Mouse (Mus musculus) Patski (cell line): Measurements from ENCODE around the gene Myo15b. TPM values are rescaled to one million over a fixed set of nuclear protein-coding genes. Genes with fewer than 3 reads are reported as not detected.
A peak's percentile ranks its signal among the peaks of the same experiment; 100 is the strongest.

Experiments used
- ATAC-seq: fragments of 100-300 bp; one replicate; pipeline ENCODE4 v1.8.0; 2021
- CTCF ChIA-PET: fragments of 350-600 bp; sonication (Branson Sonifier 250); formaldehyde crosslinking; loops from one replicate; lab custom pipeline; 2022; ENCODE audit warnings: inconsistent platforms; lab: Charles Lee
- POLR2A ChIA-PET: fragments of 350-600 bp; sonication (Branson Sonifier 250); formaldehyde crosslinking; loops from one replicate; lab custom pipeline; 2022; ENCODE audit warnings: antibody characterized with exemption, inconsistent platforms; lab: Charles Lee
- DNase-seq: peaks from one replicate; pipeline ENCODE4 v3.0.0-alpha.2; 2011; ENCODE audit warnings: low read depth, low spot score
- H3K27me3 ChIP-seq: fragments of 371-371 bp; one replicate; pipeline ENCODE4 v1.5.1; 2021
- CTCF ChIP-seq: fragments of 100-300 bp; IDR thresholded peaks from one replicate; pipeline ENCODE4 v1.5.1; 2021
- in situ Hi-C: fragments of 300-500 bp; cut with MboI; formaldehyde crosslinking; loops from 3 replicates; pipeline ENCODE4 v1.11.1; 2018; ENCODE audit warnings: low pct_unique_long_range_greater_than_20kb, mixed read lengths
- polyA plus RNA-seq: library from polyadenylated mRNA; unstranded; gene quantifications from one replicate; pipeline ENCODE4 v1.2.3, GENCODE M21; 2021

Myo15b gene
- polyA plus RNA-seq, 1 experiment from 2014 or later: 1.4 TPM

- ChIA-PET CTCF (interaction anchor here (1.5 to 9.1 kb wide), 3 partner anchors 12 to 13 kb away, joined by 3 to 46 read pairs (median 5); no protein-coding TSS in a partner anchor), POLR2A (interaction anchor here (0.6 to 2.3 kb wide), 3 partner anchors 9 to 146 kb away, joined by 3 to 16 read pairs (median 4); partner anchors contain the start of gene Itgb4)
- no peak for TF ChIP-seq CTCF
Observed at GRCm38 (mm10) chr11:115829036-115829435, 29.2 kb upstream of the Myo15b start.

GRCm38 (mm10) chr11:115830550-115831325 is 27.5 kb upstream of the Myo15b start:
- POLR2A ChIA-PET: interaction anchor here (1.5 to 2.3 kb wide), 2 partner anchors 9 to 12 kb away, joined by 6 to 16 read pairs; no protein-coding TSS in a partner anchor
- ATAC-seq: peak; percentile 54
- DNase-seq: no peak
- no peak for TF ChIP-seq CTCF
- in situ Hi-C loops: no loop called here
- CTCF ChIA-PET: interaction anchor here (1.1 to 9.1 kb wide), 3 partner anchors 11 to 29 kb away, joined by 3 to 46 read pairs (median 7); no protein-coding TSS in a partner anchor
- H3K27me3 ChIP-seq: no peaks in the 10 kb centered on the region

More at GRCm38 (mm10) chr11:115829036-115829435, 29.2 kb upstream of the Myo15b start:
- DNase-seq (no peak), ATAC-seq (no peak)
- in situ Hi-C loops: no loop called here
- no peaks in the 10 kb centered on the region for H3K27me3 ChIP-seq

GRCm38 (mm10) chr11:115831518-115831917 is 26.7 kb upstream of the Myo15b start:
- ChIA-PET CTCF (interaction anchor here (1.3 to 9.1 kb wide), 4 partner anchors 11 to 49 kb away, joined by 3 to 46 read pairs (median 8); no protein-coding TSS in a partner anchor), POLR2A (interaction anchor here (3.2 kb wide), 1 partner anchor 11 kb away, joined by 27 read pairs; no protein-coding TSS in a partner anchor)
- DNase-seq (no peak), ATAC-seq (no peak)
- no peaks in the 10 kb centered on the region for H3K27me3 ChIP-seq
- in situ Hi-C loops: no loop called here
- no peak for TF ChIP-seq CTCF

GRCm38 (mm10) chr11:115832064-115832463 is 26.1 kb upstream of the Myo15b start:
- no peak for TF ChIP-seq CTCF
- ATAC-seq (no peak), DNase-seq (no peak)
- ChIA-PET CTCF (interaction anchor here (1.3 to 9.1 kb wide), 4 partner anchors 10 to 48 kb away, joined by 3 to 46 read pairs (median 8); no protein-coding TSS in a partner anchor), POLR2A (interaction anchor here (3.2 kb wide), 1 partner anchor 11 kb away, joined by 27 read pairs; no protein-coding TSS in a partner anchor)
- in situ Hi-C loops: no loop called here
- no peaks in the 10 kb centered on the region for H3K27me3 ChIP-seq

GRCm38 (mm10) chr11:115832523-115832922 is 25.7 kb upstream of the Myo15b start:
- ChIA-PET POLR2A (interaction anchor here (3.2 kb wide), 1 partner anchor 10 kb away, joined by 27 read pairs; no protein-coding TSS in a partner anchor), CTCF (interaction anchor here (1.3 to 9.1 kb wide), 4 partner anchors 10 to 48 kb away, joined by 3 to 46 read pairs (median 8); no protein-coding TSS in a partner anchor)
- H3K27me3 ChIP-seq: no peaks in the 10 kb centered on the region
- in situ Hi-C loops: no loop called here
- TF ChIP-seq CTCF: no peak
- ATAC-seq: no peak
- DNase-seq: no peak

- no peak for TF ChIP-seq CTCF
- no peak for DNase-seq
- ChIA-PET POLR2A (interaction anchor here (3.2 kb wide), 1 partner anchor 10 kb away, joined by 27 read pairs; no protein-coding TSS in a partner anchor), CTCF (interaction anchor here (1.8 to 9.1 kb wide), 3 partner anchors 9 to 27 kb away, joined by 7 to 46 read pairs (median 8); no protein-coding TSS in a partner anchor)
- in situ Hi-C loops: no loop called here
- ATAC-seq: no peak
- H3K27me3 ChIP-seq: no peaks in the 10 kb centered on the region
Observed at GRCm38 (mm10) chr11:115833021-115833513, 25.1 kb upstream of the Myo15b start.

GRCm38 (mm10) chr11:115834033-115834432 is 24.2 kb upstream of the Myo15b start:
- ATAC-seq (no peak), DNase-seq (no peak)
- TF ChIP-seq CTCF: no peak
- no peaks in the 10 kb centered on the region for H3K27me3 ChIP-seq
- ChIA-PET POLR2A (interaction anchor here (0.5 to 3.2 kb wide), 6 partner anchors 9 to 206 kb away, joined by 3 to 27 read pairs (median 4); partner anchors contain the start of gene Slc25a19), CTCF (interaction anchor here (9.1 kb wide), 1 partner anchor 8 kb away, joined by 46 read pairs; no protein-coding TSS in a partner anchor)
- in situ Hi-C loops: no loop called here

GRCm38 (mm10) chr11:115836656-115837395 is 21.4 kb upstream of the Myo15b start:
- in situ Hi-C loops: no loop called here
- CTCF ChIA-PET: no interaction called here
- no peak for TF ChIP-seq CTCF
- DNase-seq: no peak
- no peaks in the 10 kb centered on the region for H3K27me3 ChIP-seq
- POLR2A ChIA-PET: interaction anchor here (1.1 kb wide), 1 partner anchor 21 kb away, joined by 4 read pairs; no protein-coding TSS in a partner anchor
- ATAC-seq: no peak

GRCm38 (mm10) chr11:115837606-115838345 is 20.4 kb upstream of the Myo15b start:
- no peaks in the 10 kb centered on the region for H3K27me3 ChIP-seq
- ChIA-PET CTCF (interaction anchor here (1.2 kb wide), 1 partner anchor 17 kb away, joined by 3 read pairs; no protein-coding TSS in a partner anchor), POLR2A (interaction anchor here (1.2 kb wide), 1 partner anchor 8 kb away, joined by 3 read pairs; no protein-coding TSS in a partner anchor)
- no peak for ATAC-seq
- in situ Hi-C loops: no loop called here
- no peak for DNase-seq
- TF ChIP-seq CTCF: no peak
